Mouse (Mus musculus): Measurements from ENCODE around the gene Gm29666. TPM values are rescaled to one million over a fixed set of nuclear protein-coding genes. Genes with fewer than 3 reads are reported as not detected.
A peak's percentile ranks its signal among the peaks of the same experiment; 100 is the strongest.

Gene Gm29666
- polyA plus RNA-seq, 1 experiment from 2014 or later = 0.90 TPM

DNA sequence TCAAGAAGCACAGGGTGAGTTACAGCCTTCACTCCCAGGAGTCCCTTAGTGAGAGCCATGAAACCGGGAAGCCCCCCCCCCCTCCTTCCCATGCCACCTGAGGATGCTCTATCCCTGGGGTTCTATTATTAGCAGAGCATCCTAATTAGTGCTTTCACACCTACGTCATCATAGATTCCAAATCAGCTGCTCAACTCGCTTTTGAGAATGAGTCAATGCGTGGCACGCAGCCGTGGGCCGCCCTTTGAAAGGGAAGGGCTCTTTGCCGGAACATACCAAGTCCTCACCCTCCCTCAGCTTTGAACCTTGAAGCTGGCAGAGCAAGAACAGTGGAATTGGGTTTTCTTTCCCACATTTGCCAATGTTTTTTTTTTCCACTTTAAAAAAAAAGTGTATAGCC, 57.9 kb downstream of the Gm29666 start:
- Histone ChIP-seq H3K9me3 (no peaks in the 10 kb centered on the region), H3K4me2 (no peak overlapping the region), H3K4me3 (replicated peaks) (no peak overlapping the region), H3K9ac (replicated peaks) (no peak overlapping the region), H3K4me1 (replicated peaks) (peaks cover 3% of the 10 kb centered on the region), H3K27me3 (peaks cover 7% of the 10 kb centered on the region; the same call in 1 of the 2 replicates), H3K36me3 (no peaks in the 10 kb centered on the region), H3K27ac (no peak overlapping the region)
- WGBS = 88% methylated on average over 8 of the region's 8 CpGs
- ATAC-seq (ENCODE audit: insufficient number of reproducible peaks, insufficient read depth, low FRiP score, low TSS enrichment, low read depth) = no peak

Small RNAs within 50 kb of the gene (microRNA-seq; reads per million reads assigned to microRNA genes)
- gene Mir1249 = 10.0 reads per million, percentile 25 among the genes with 10 or more reads in this experiment

Other genes with a start within 250 kb of the Gm29666 start
- gene Arhgap8, start 200.0 kb downstream of the Gm29666 start, polyA plus RNA-seq (2016; fragmentation: Nextera tagmentation; extraction: Ambion mirVana) = 6.0 and 6.4 TPM in 2 replicates
- 0.84 and 2.0 TPM in 2 replicates for gene Phf21b, start 64.0 kb downstream of the Gm29666 start, polyA plus RNA-seq (2016; fragmentation: Nextera tagmentation; extraction: Ambion mirVana)
- gene Nup50, start 3.4 kb upstream of the Gm29666 start, polyA plus RNA-seq (2016; fragmentation: Nextera tagmentation; extraction: Ambion mirVana) = 55.3 and 57.6 TPM in 2 replicates
- 7.7 and 10.1 TPM in 2 replicates for gene 5031439G07Rik, start 68.5 kb upstream of the Gm29666 start, polyA plus RNA-seq (2016; fragmentation: Nextera tagmentation; extraction: Ambion mirVana)
- gene Upk3a, start 97.1 kb upstream of the Gm29666 start, polyA plus RNA-seq (2016; fragmentation: Nextera tagmentation; extraction: Ambion mirVana) = not detected in 2 replicates
- gene Fam118a, start 108.9 kb upstream of the Gm29666 start, polyA plus RNA-seq (2016; fragmentation: Nextera tagmentation; extraction: Ambion mirVana) = 27.9 and 28.8 TPM in 2 replicates
- 0.13 and 0.34 TPM in 2 replicates for gene Smc1b, start 211.9 kb upstream of the Gm29666 start, polyA plus RNA-seq (2016; fragmentation: Nextera tagmentation; extraction: Ambion mirVana)
- gene Ribc2, start 212.0 kb upstream of the Gm29666 start, polyA plus RNA-seq (2016; fragmentation: Nextera tagmentation; extraction: Ambion mirVana) = 0.80 and 1.4 TPM in 2 replicates